Mouse (Mus musculus) G1E (cell line): ENCODE results near the gene Sprr2a3. TPM values are rescaled to one million over a fixed set of nuclear protein-coding genes. Genes with fewer than 3 reads are reported as not detected.

Experiments used
- ATAC-seq: 2 replicates; pipeline ENCODE4 v1.8.0; 2016; ENCODE audit warnings: mild to moderate bottlenecking; ENCODE audit not compliant: insufficient number of reproducible peaks, poor library complexity, low FRiP score, severe bottlenecking; ENCODE audit errors: extremely low read depth
- DNase-seq: peaks from one replicate; pipeline ENCODE4 v3.0.0; 2012; ENCODE audit warnings: low spot score
- H3K27me3 ChIP-seq: 2 replicates; pipeline ENCODE4 v1.6.1; 2012; ENCODE audit warnings: mild to moderate bottlenecking, low read length, inconsistent platforms; ENCODE audit not compliant: insufficient read depth
- H3K36me3 ChIP-seq: replicated peaks from 2 replicates; pipeline ENCODE3; 2012; ENCODE audit warnings: mild to moderate bottlenecking, inconsistent platforms
- H3K4me1 ChIP-seq: 2 replicates; pipeline ENCODE4 v1.6.1; 2012; ENCODE audit warnings: low read depth, low read length, inconsistent platforms, mixed read lengths; ENCODE audit not compliant: insufficient read depth
- H3K4me3 ChIP-seq: 2 replicates; pipeline ENCODE4 v1.5.1; 2012; ENCODE audit warnings: low read depth, mild to moderate bottlenecking, inconsistent platforms, low read length, moderate library complexity, mixed read lengths
- H3K9me3 ChIP-seq: replicated peaks from 2 replicates; pipeline ENCODE4 v1.6.1; 2012; ENCODE audit warnings: inconsistent platforms
- CTCF ChIP-seq: IDR thresholded peaks from 2 replicates; pipeline ENCODE4 v1.5.1; 2012; ENCODE audit warnings: low read depth, low read length, inconsistent platforms, mixed read lengths
- GATA1 ChIP-seq: IDR thresholded peaks from 2 replicates; pipeline ENCODE4 v1.6.1; 2012; ENCODE audit warnings: borderline replicate concordance, low read length, inconsistent platforms, mixed read lengths
- GATA2 ChIP-seq: IDR thresholded peaks from 2 replicates; pipeline ENCODE4 v1.6.1; 2012; ENCODE audit warnings: low read depth, low read length, inconsistent platforms, borderline replicate concordance
- POLR2AphosphoS5 ChIP-seq: IDR thresholded peaks from 2 replicates; pipeline ENCODE4 v1.6.1; 2012; ENCODE audit warnings: low read depth, low read length, inconsistent platforms; ENCODE audit not compliant: insufficient replicate concordance
- TAL1 ChIP-seq: conservative IDR thresholded peaks from 2 replicates; pipeline ENCODE4 v1.6.1; 2012; ENCODE audit warnings: low read depth, low read length, inconsistent platforms, mixed read lengths
- polyA plus RNA-seq: library from polyadenylated mRNA; stranded (reverse); fragments of >175 nt; gene quantifications from 2 replicates; pipeline ENCODE4 v1.2.3, GENCODE M21; 2012
- total RNA-seq, 2 experiments: library from RNA; stranded (forward) in 1 of 2; stranded (reverse) in 1 of 2; fragments of 200-1000 nt in 1 of 2; fragments of >200 nt in 1 of 2; fragmentation: Nextera tagmentation in 1 of 2; gene quantifications; 2 replicates each; pipeline ENCODE4 v1.2.3; 2014 to 2017

The Sprr2a3 gene
- total and polyA plus RNA-seq, 3 experiments = 0.11 TPM; not detected in 2

DNA sequence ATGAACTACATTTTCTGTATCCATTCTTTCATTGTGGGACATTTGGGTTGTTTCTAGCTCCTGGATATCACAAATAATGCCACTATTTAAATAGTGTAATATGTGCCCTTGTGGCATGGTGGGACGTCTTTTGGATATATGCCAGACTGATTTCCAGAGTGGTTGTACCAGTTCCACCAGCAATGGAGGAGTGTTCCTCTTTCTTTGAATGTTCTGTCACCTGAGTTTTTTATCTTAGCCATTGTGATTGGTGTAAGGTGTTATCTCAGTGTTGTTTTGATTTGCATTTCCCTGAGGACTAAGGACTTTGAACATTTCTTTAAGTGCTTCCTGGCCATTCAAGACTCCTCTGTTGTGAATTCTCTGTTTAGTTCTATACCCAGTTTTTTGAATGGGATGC, 51.1 kb downstream of the Sprr2a3 start:
- TF ChIP-seq CTCF = no peak
- no peak for TF ChIP-seq GATA2
- TF ChIP-seq GATA1 = no peak
- no peak for TF ChIP-seq POLR2AphosphoS5
- no peak for TF ChIP-seq TAL1
- Histone ChIP-seq H3K27me3 (no peaks in the 10 kb centered on the region), H3K4me3 (no peak overlapping the region), H3K9me3 (no peaks in the 10 kb centered on the region), H3K36me3 (no peaks in the 10 kb centered on the region), H3K4me1 (no peaks in the 10 kb centered on the region)
- DNase-seq = no peak
- no peak for ATAC-seq

DNA sequence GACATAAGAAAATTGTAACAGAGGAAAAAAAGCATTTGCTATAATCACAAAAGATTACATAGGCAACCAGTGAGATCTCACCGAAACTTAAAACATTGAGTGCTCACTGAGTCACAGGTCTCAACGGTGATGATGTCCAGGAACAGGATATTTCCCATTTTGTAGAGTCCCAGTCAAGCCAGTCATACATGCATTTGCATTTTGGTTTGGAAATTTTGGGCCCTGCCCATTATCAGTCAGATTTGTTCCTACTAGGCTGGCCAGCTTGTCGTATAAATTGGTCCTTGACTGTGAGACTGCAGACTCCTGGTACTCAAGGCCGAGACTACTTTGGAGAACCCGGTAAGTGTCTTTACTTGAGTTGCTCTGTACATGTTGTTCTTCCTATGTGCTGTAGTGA, 53.6 kb downstream of the Sprr2a3 start, which contains the start of gene Sprr2d:
TSS of gene Sprr2d (plus strand) at position 301 of the 400 bp plus-strand sequence.
- no peaks in the 10 kb centered on the region for H3K36me3 ChIP-seq
- no peak for ATAC-seq
- no peaks in the 10 kb centered on the region for H3K9me3 ChIP-seq
- no peak for TF ChIP-seq CTCF
- TF ChIP-seq GATA2 = no peak
- TF ChIP-seq POLR2AphosphoS5 = no peak
- no peak for TF ChIP-seq TAL1
- TF ChIP-seq GATA1 = no peak
- no peaks in the 10 kb centered on the region for H3K27me3 ChIP-seq
- no peak for DNase-seq
- H3K4me1 ChIP-seq = no peaks in the 10 kb centered on the region
- H3K4me3 ChIP-seq = no peak within 1 kb of the TSS

Other genes starting within 250 kb of the Sprr2a3 start
- gene Lor, start 202.3 kb upstream of the Sprr2a3 start, total RNA-seq (2014; fragmentation: Nextera tagmentation) = not detected in 2 replicates
- gene Lor, start 202.3 kb upstream of the Sprr2a3 start, total RNA-seq (2017) = not detected in 2 replicates
- gene Lor, start 202.3 kb upstream of the Sprr2a3 start, polyA plus RNA-seq = not detected in 2 replicates
- not detected in 2 replicates for gene Prr9, start 161.5 kb upstream of the Sprr2a3 start, total RNA-seq (2014; fragmentation: Nextera tagmentation)
- 0.22 TPM in 1 of 2 replicates, not detected in the other for gene Prr9, start 161.5 kb upstream of the Sprr2a3 start, total RNA-seq (2017)
- gene Prr9, start 161.5 kb upstream of the Sprr2a3 start, polyA plus RNA-seq = not detected in 2 replicates
- gene Lelp1, start 142.7 kb upstream of the Sprr2a3 start, total RNA-seq (2014; fragmentation: Nextera tagmentation) = not detected in 2 replicates
- gene Lelp1, start 142.7 kb upstream of the Sprr2a3 start, total RNA-seq (2017) = not detected in 2 replicates
- not detected in 2 replicates for gene Lelp1, start 142.7 kb upstream of the Sprr2a3 start, polyA plus RNA-seq
- not detected in 2 replicates for gene Sprr2a1, start 69.6 kb upstream of the Sprr2a3 start, total RNA-seq (2014; fragmentation: Nextera tagmentation)
- gene Sprr2a1, start 69.6 kb upstream of the Sprr2a3 start, total RNA-seq (2017) = not detected in 2 replicates
- gene Sprr2a1, start 69.6 kb upstream of the Sprr2a3 start, polyA plus RNA-seq = not detected in 2 replicates
- gene Sprr2a2, start 69.5 kb upstream of the Sprr2a3 start, total RNA-seq (2014; fragmentation: Nextera tagmentation) = not detected in 2 replicates
- gene Sprr2a2, start 69.5 kb upstream of the Sprr2a3 start, total RNA-seq (2017) = 0.12 and 0.60 TPM in 2 replicates
- not detected in 2 replicates for gene Sprr2a2, start 69.5 kb upstream of the Sprr2a3 start, polyA plus RNA-seq
- gene Sprr2b, start 31.2 kb downstream of the Sprr2a3 start, total RNA-seq (2014; fragmentation: Nextera tagmentation) = not detected in 2 replicates
- gene Sprr2b, start 31.2 kb downstream of the Sprr2a3 start, total RNA-seq (2017) = not detected in 2 replicates
- gene Sprr2b, start 31.2 kb downstream of the Sprr2a3 start, polyA plus RNA-seq = not detected in 2 replicates
- gene Sprr2d, start 53.7 kb downstream of the Sprr2a3 start, total RNA-seq (2014; fragmentation: Nextera tagmentation) = not detected in 2 replicates
- gene Sprr2d, start 53.7 kb downstream of the Sprr2a3 start, total RNA-seq (2017) = not detected in 2 replicates
- gene Sprr2d, start 53.7 kb downstream of the Sprr2a3 start, polyA plus RNA-seq = not detected in 2 replicates
- gene Sprr2e, start 66.7 kb downstream of the Sprr2a3 start, total RNA-seq (2014; fragmentation: Nextera tagmentation) = not detected in 2 replicates
- gene Sprr2e, start 66.7 kb downstream of the Sprr2a3 start, total RNA-seq (2017) = not detected in 2 replicates
- gene Sprr2e, start 66.7 kb downstream of the Sprr2a3 start, polyA plus RNA-seq = not detected in 2 replicates
- gene Sprr2f, start 79.8 kb downstream of the Sprr2a3 start, total RNA-seq (2014; fragmentation: Nextera tagmentation) = not detected in 2 replicates
- not detected in 2 replicates for gene Sprr2f, start 79.8 kb downstream of the Sprr2a3 start, total RNA-seq (2017)
- gene Sprr2f, start 79.8 kb downstream of the Sprr2a3 start, polyA plus RNA-seq = not detected in 2 replicates
- gene Sprr2h, start 100.3 kb downstream of the Sprr2a3 start, total RNA-seq (2014; fragmentation: Nextera tagmentation) = not detected in 2 replicates
- gene Sprr2h, start 100.3 kb downstream of the Sprr2a3 start, total RNA-seq (2017) = not detected in 2 replicates
- gene Sprr2h, start 100.3 kb downstream of the Sprr2a3 start, polyA plus RNA-seq = not detected in 2 replicates
- gene Sprr2i, start 122.6 kb downstream of the Sprr2a3 start, total RNA-seq (2014; fragmentation: Nextera tagmentation) = not detected in 2 replicates
- not detected in 2 replicates for gene Sprr2i, start 122.6 kb downstream of the Sprr2a3 start, total RNA-seq (2017)
- gene Sprr2i, start 122.6 kb downstream of the Sprr2a3 start, polyA plus RNA-seq = not detected in 2 replicates
- gene Sprr2j-ps, start 132.7 kb downstream of the Sprr2a3 start, total RNA-seq (2014; fragmentation: Nextera tagmentation) = not detected in 2 replicates
- gene Sprr2j-ps, start 132.7 kb downstream of the Sprr2a3 start, total RNA-seq (2017) = not detected in 2 replicates
- not detected in 2 replicates for gene Sprr2j-ps, start 132.7 kb downstream of the Sprr2a3 start, polyA plus RNA-seq
- 3.7 and 4.9 TPM in 2 replicates for gene Gm9774, start 144.0 kb downstream of the Sprr2a3 start, total RNA-seq (2014; fragmentation: Nextera tagmentation)
- 1.5 and 1.9 TPM in 2 replicates for gene Gm9774, start 144.0 kb downstream of the Sprr2a3 start, total RNA-seq (2017)
- 13.1 and 22.5 TPM in 2 replicates for gene Gm9774, start 144.0 kb downstream of the Sprr2a3 start, polyA plus RNA-seq
- not detected in 2 replicates for gene Sprr2k, start 147.2 kb downstream of the Sprr2a3 start, total RNA-seq (2014; fragmentation: Nextera tagmentation)
- gene Sprr2k, start 147.2 kb downstream of the Sprr2a3 start, total RNA-seq (2017) = 0.33 and 0.46 TPM in 2 replicates
- gene Sprr2k, start 147.2 kb downstream of the Sprr2a3 start, polyA plus RNA-seq = not detected in 2 replicates
- not detected in 2 replicates for gene Sprr1b, start 153.4 kb downstream of the Sprr2a3 start, total RNA-seq (2014; fragmentation: Nextera tagmentation)
- gene Sprr1b, start 153.4 kb downstream of the Sprr2a3 start, total RNA-seq (2017) = not detected in 2 replicates
- not detected in 2 replicates for gene Sprr1b, start 153.4 kb downstream of the Sprr2a3 start, polyA plus RNA-seq
- gene Sprr3, start 173.3 kb downstream of the Sprr2a3 start, total RNA-seq (2014; fragmentation: Nextera tagmentation) = not detected in 2 replicates
- 0.11 TPM in 1 of 2 replicates, not detected in the other for gene Sprr3, start 173.3 kb downstream of the Sprr2a3 start, total RNA-seq (2017)
- gene Sprr3, start 173.3 kb downstream of the Sprr2a3 start, polyA plus RNA-seq = not detected in 2 replicates
- gene Sprr1a, start 200.5 kb downstream of the Sprr2a3 start, total RNA-seq (2014; fragmentation: Nextera tagmentation) = not detected in 2 replicates
- gene Sprr1a, start 200.5 kb downstream of the Sprr2a3 start, total RNA-seq (2017) = 0.23 TPM in 1 of 2 replicates, not detected in the other
- not detected in 2 replicates for gene Sprr1a, start 200.5 kb downstream of the Sprr2a3 start, polyA plus RNA-seq
- not detected in 2 replicates for gene Sprr4, start 215.1 kb downstream of the Sprr2a3 start, total RNA-seq (2014; fragmentation: Nextera tagmentation)
- gene Sprr4, start 215.1 kb downstream of the Sprr2a3 start, total RNA-seq (2017) = not detected in 2 replicates
- gene Sprr4, start 215.1 kb downstream of the Sprr2a3 start, polyA plus RNA-seq = not detected in 2 replicates
- gene 2310046K23Rik, start 249.1 kb downstream of the Sprr2a3 start, total RNA-seq (2014; fragmentation: Nextera tagmentation) = not detected in 2 replicates
- not detected in 2 replicates for gene 2310046K23Rik, start 249.1 kb downstream of the Sprr2a3 start, total RNA-seq (2017)
- not detected in 2 replicates for gene 2310046K23Rik, start 249.1 kb downstream of the Sprr2a3 start, polyA plus RNA-seq